Mouse (Mus musculus) lung, adult 2 months (tissue): Measurements from ENCODE around the gene Ermp1.

Experiments
- CTCF ChIP-seq: fragments of 200-500 bp; IDR thresholded peaks from 2 replicates; pipeline ENCODE4 v1.5.1; 2011; ENCODE audit warnings: mild to moderate bottlenecking, low read length, control low read depth; ENCODE audit not compliant: insufficient read depth
- POLR2A ChIP-seq: fragments of 200-500 bp; IDR thresholded peaks from 2 replicates; pipeline ENCODE4 v1.6.1; 2011; ENCODE audit warnings: low read depth, mild to moderate bottlenecking, control low read depth, low read length, borderline replicate concordance; ENCODE audit errors: extremely low read depth

DNA sequence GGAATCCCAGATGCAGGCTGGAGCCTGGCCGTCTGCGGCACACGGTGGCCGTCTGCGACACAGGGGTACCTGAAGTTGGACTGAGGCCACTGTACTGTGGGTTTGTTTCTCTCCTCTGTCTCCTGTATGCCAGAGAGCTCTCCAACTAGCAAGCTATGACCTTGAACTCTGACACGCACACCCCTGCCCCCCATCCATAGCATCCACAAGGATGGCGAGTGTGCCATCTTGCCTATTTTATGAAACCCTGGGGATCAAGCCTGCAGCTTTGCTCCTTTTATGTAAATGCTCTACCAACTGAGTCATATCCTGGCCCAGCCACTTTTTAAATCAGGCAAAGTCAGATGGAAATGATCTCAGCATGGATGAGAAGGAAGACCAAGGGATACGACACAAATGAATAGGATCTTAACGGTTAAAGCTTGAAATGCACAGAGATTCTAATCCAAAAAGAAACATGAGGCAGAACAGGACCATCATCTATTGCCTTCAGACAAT, 5.6 kb upstream of the Ermp1 start:
- no peak for TF ChIP-seq POLR2A
- TF ChIP-seq CTCF = no peak
